Mouse (Mus musculus): ENCODE measurements around the gene Arhgef19.

The Arhgef19 gene

DNA sequence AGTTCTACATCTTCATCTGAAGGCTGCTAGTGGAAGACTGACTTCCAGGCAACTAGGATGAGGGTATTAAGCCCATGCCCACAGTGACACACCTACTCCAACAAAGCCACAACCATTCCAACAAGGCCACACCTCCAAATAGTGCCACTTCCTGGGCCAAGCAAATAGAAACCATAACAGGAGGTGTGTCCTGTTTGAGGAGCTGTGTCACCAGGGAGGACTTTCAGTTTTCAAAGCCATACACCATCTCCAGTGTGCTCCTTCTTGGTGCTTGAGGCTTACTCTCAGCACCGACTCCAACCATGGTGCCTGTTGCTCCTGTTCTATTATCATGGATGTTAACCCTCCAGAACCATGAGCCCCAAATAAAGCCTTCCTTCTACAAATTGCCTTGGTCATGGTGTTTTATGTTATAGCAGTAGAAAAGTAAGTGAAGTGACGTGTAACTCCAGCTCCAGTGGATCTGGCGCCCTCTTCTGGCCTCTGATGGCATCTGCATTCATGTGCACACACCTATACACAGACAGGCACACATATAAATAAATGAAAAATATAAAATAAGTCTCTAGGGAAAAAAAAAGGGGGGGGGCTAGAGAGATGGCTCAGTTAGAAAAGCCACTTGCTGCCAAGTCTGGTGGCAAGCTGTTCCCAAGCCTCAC, 26.8 kb downstream of the Arhgef19 start:
- no peak for DNase-seq (ENCODE audit: low spot score)

DNA sequence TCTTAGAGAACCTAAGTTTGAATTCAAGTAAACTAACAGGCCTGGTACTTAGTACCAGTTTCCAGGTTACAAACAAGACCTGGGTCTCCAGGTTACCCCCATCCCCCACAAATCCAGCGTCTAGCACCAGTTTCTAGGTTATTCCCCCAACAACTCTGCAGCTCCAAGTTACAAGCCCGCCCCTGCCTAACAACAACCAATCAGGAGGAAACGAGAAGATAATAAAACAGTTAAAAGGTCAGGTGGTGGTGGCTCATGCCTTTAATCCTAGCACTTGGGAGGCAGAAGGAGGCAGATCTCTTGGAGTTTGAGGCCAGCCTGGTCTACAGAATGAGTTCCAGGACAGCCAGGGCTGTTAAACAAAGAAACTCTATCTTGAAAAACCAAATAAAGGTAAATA, 28.0 kb downstream of the Arhgef19 start:
- DNase-seq (ENCODE audit: low spot score): no peak

- DNase-seq (ENCODE audit: low spot score): no peak
Measured at GRCm38 (mm10) chr4:141267837-141268236, 28.5 kb downstream of the Arhgef19 start.

- no peak for DNase-seq (ENCODE audit: low spot score)
Measured at GRCm38 (mm10) chr4:141268350-141268749, 29.1 kb downstream of the Arhgef19 start.

DNA sequence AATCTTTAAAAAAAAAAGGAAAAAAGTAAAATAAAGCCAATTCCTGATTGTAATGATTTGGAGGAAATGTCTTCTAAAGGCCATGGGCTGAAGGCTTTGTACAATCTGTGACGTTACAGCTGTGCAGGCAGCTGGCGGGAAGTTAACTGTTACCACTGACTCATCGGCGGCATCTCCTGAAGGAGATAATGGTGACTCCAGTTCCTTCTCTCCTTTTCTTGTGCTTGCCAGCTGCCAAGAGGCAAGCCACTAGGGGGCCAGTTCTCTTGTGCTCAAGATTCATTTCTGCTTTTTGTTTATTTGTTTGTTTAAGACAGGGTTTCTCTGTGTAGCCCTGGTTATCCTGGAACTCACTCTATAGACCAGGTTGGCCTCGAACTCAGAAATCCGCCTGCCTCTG, 29.8 kb downstream of the Arhgef19 start:
- DNase-seq (ENCODE audit: low spot score): no peak

DNA sequence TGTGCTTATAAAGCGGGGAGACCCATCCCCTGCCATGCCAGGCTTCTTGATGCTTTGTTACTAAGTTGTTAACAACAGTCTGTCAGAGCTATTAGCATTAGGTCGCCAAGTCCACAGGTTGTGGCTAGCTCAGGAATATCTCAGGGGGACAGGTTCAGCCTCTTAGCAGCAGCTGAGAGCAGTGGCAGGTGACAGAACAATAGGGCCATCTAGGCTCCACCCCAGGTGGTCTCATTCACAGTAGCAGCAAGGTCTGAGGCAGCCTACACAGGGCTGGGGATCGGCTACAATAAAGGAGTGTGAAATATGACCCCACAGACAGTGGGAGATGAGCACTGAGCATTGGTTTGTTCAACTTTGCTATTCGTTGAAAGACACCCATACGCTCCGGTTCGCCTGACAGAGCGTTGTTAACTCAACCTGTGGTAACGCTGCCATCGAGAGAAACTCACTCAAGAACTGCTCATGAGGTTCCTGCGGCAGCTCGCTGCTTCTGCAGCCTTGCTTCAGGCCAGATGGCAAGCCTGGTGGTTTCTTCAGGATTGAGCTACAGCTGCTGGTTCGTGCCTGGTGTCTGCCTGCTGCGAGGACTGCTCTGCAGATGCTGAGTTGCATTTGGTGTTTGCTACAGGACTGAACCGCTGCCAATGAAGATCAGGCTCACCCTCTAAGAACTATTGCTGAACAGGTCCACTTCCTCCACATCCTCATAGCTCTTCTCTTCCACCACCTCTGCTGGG, 31.1 kb downstream of the Arhgef19 start:
- no peak for DNase-seq (ENCODE audit: low spot score)

- no peak for DNase-seq (ENCODE audit: low spot score)
Measured at GRCm38 (mm10) chr4:141271228-141271627, 31.9 kb downstream of the Arhgef19 start.

DNA sequence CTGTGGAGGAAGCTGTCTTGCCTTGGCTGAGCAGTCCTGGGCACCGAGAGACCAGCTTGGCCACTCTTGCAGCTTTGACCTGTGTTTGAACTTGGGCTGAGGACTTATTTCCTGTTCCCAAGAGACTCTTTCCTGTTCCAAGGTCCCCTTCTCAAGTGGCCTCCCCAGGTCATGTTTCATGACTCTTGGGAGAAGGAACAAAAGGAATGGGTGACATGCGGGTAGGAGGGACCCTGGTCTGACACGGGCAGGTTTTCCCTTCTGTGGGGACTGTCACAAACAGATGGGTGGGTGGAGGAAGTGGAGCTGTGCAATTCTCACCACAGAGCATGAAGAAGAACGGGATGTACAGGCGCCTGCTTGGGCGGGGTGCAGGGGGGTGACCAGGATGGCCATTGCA, 32.4 kb downstream of the Arhgef19 start:
- no peak for DNase-seq (ENCODE audit: low spot score)

DNA sequence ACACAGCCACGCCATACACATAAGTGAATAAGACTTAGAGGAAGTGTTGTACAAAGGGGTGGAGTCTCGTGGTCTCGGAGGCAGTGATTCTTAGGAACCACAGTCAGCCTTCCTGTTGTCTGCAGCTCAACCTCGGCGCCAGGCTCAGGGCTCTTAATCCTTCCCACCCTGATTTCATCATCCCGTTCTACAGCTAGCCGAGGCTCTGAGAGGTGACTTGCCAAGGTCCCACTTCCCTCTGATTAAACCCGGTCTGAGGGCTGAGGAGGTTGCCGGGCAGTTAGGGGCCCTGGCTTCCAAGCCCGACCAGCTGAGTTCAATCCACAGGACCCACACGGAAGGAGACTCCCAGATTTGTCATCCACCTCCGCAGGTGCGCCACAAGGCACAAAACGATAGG, 33.6 kb downstream of the Arhgef19 start:
- DNase-seq (ENCODE audit: low spot score): no peak

DNA sequence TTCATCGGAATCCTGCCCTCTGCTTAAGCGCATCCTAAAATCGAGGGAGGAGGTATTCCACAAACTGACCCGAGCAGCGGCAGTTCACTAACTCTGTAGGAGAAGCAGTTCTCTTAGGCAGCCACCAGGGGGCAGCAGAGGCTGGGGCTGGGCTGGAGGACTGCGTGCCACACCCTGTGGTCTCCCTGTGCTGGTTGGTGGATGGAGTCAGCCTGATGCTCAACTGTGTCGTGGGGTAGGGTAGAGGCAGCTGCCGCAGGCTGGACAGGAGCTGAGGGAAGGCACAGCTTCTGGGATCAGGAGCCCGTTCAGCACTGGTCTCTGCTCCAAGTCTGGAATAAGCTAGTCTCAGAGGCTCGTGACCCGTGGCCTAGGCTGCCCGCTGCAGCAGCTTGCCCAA, 34.0 kb downstream of the Arhgef19 start:
- peak; percentile 67 for DNase-seq (ENCODE audit: low spot score)

DNA sequence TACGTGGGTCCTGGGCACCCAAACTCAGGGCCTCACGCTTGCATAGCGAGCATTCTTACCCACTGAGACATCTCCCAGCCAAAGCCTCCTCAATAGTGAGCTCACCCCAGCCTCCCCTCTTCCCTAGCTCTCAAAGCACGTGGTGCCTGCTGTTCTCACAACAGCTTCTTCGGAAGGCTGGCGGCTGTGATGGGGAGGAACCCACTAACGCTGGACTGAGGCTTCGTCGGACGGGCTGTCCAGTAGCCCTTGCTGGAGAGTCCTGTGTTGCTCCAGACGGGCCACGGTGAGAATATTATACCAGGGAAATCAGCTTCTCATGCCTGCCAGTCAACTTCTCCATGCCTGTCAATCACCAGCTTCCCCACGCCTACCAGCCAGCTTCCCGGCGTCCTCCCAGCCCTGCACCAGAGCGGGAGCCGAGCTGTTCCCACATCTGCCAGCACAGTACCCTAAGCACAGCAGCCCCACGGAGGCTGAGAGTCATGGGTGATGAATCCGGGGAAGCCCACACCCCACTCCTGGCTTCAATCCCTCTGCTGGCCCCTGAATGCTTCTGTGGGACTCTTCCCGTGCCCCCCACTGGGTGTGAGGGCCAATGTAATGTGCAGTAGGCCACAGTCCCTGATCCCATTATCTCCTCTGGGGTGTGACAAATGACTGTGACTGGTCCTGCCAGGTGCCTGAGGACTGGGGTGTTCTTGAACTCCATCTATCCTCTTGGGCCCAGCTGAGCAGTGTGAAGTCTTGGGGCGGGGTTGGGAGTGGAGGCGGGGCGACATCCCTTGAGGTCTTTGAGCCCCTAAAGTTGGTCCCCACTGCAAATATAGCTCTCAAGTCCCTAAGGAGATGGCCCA, 35.4 kb downstream of the Arhgef19 start:
- no peak for DNase-seq (ENCODE audit: low spot score)

GRCm38 (mm10) chr4:141277157-141277556, 37.9 kb downstream of the Arhgef19 start:
- no peak for DNase-seq (ENCODE audit: low spot score)

GRCm38 (mm10) chr4:141278154-141278553, 38.9 kb downstream of the Arhgef19 start:
- DNase-seq (ENCODE audit: low spot score): peak; percentile 52

DNA sequence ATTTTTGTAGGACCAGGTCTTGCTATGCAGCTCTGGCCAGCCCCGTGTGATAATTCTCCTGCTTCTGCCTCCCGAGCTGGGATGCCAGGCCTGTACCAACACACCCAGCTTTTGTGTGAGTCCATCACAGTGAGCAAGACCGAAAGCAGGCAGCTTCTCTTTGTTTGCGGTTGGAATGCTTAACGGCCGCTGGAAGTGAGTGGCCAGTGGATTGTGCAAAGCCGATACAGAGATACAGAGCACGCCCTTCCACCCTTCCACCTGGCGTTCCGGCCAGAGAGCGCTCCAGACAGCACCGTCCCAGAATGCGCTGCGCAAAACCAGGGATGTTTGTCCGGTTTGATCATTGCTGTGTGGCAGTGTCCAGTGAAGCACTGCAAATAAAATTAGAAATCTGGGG, 40.0 kb downstream of the Arhgef19 start:
- DNase-seq (ENCODE audit: low spot score): no peak

DNA sequence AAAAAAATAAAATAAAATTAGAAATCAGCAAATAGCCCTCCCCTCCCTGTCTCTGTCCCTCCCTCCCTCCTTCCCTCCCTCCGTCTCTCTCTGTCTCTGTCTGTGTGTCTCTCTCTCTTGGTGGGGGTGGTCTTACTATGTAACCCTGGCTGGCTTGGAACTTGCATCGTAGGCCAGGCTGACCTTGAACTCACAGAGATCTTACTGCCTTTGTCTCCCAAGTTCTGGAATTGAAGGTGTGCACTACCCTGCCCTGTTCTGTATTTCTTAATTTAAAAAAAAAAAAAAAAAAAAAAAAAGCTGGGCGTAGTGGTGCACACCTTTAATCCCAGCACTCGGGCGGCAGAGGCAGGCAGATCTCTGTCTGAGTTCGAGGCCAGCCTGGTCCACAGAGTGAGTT, 40.5 kb downstream of the Arhgef19 start:
- DNase-seq (ENCODE audit: low spot score): no peak

- DNase-seq (ENCODE audit: low spot score): no peak
Measured at GRCm38 (mm10) chr4:141280471-141280870, 41.2 kb downstream of the Arhgef19 start.

DNA sequence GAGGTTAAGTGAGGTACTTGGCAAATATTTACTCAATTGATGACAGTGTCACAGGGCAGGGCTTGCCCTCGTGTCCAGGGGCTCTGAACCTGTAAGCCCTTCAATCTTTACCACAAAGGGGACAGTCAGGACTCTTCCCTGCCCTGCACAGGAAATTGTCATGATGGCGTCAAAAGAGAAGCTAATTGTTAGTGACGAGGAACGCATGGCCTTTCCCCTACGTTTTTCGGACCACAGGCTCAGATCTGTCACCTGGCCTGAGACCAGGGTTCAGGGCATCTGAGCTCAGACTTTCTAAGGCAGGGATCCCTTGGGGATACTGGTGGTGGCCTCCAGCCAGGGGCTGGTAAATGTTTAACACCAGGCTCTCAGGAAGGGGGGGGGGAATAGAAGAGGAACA, 41.9 kb downstream of the Arhgef19 start:
- DNase-seq (ENCODE audit: low spot score): no peak

DNA sequence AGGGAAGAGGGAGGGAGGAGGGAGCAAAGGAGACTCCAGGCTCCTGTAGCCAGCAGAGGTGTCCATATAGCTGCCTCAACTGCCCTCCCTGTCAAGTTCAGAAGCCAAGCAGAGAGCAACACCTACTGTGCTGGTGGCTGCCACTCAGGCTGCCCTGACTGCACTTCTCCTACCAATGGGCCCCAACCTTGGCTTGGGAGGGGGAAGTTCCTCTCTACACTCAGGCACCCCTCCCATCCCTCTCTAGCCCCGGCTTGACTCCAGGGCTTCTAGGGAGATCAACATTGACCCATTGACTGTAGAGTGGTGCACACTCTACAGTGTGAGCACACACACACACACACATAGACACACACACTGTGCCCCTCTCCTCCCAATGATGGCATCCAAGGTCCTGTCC, 42.3 kb downstream of the Arhgef19 start:
- no peak for DNase-seq (ENCODE audit: low spot score)

DNA sequence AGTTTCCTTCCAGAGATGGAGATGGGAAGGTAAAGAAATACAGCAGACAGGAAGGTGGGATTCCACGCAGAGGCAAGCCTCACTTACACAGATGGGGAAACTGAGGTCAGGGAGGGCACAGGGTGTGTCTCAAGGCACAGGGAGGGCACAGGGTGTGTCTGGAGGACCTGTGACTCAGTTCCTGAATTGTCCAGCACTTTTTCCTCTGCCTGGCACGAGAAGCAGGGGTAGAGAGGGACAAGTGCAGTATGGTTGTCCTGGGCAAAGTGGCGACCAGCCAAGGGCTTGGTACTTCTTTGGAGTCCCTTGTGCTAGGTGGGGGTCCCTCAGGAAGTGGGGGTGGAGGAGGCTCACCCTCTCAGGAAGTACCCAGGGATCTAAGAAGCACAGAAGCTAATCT, 42.8 kb downstream of the Arhgef19 start:
- no peak for DNase-seq (ENCODE audit: low spot score)

DNA sequence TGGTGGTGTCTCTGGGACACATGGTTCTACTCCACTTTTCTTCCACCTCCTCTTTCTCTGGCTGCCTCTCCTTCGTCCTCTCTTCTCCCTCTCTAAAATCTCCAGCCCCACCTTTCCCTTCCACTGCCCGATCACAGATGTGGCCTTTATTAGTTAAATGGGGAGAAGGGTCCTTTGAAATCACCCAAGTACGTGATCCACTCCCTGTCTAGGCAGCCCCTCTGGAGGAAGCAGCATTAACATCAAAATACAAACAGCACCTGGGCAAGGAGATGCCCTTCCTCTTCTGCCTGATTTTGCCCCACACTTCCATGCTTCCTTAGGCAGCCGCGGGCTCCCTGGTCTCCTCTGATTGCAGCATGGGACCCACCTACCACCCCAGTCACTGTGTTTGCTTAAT, 43.3 kb downstream of the Arhgef19 start:
- DNase-seq (ENCODE audit: low spot score): no peak

DNA sequence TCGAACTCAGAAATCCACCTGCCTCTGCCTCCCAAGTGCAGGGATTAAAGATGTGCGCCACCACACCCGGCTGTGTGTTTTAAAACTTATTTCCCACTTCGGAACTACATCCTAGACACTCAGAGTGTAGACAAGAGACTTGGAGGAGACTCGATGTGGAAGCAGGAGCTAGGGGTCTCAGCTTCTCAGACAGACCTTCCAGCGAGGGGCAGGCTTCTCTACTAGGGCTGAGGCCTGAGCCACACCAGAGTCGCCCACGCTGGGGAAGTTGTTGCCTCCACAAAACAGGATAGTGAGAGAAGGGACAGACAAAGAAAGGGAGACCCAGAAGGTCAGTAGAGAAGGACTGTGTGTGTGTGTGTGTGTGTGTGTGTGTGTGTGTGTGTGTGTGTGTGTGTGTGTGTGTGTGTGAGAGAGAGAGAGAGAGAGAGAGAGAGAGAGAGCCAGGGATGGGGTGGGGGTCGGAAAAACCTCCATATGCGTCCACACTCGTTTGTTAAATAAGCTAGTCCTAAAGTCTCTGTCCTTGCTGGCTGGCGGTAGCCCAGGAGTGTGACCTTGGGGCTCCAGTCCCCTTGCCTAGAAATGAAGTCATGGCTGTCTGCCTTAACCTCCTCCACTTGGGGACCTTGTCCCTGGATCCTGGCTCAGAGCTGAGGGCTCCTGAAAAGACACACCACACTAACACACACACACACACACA, 44.0 kb downstream of the Arhgef19 start:
- no peak for DNase-seq (ENCODE audit: low spot score)

DNA sequence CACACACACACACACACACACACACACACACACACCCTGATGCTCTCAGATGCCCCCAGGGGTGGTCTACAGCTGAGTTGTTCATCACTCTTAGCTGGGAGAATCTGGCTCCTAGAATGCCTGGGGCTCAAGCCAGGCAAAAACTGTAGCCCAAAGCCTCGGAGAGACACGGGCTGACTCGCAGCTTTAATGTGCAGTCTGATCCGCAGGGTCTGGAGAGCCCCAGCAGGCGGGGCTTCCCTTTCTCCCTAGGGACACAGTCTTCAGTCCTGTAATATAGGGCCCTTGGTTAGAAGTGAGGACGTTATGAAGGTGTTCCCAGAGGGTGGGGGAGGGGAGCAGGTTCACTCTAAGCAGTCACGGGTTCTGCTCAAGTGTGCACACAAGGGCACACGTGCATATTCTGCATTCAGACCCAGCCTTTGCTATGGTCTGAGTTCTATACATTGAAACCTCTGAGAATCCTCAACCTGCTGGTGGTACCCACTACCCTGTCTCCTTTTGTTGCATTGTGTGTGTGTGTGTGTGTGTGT, 44.6 kb downstream of the Arhgef19 start:
- no peak for DNase-seq (ENCODE audit: low spot score)
